Mouse (Mus musculus) gastrocnemius, postnatal 10 days (tissue): ENCODE measurements around the gene Erich2. TPM values are rescaled to one million over a fixed set of nuclear protein-coding genes. Genes with fewer than 3 reads are reported as not detected.

Experiments used
- DNase-seq: peaks from one replicate; pipeline ENCODE4 v3.0.0; 2021; ENCODE audit warnings: mixed read lengths
- long read RNA-seq, 2 experiments: library from polyadenylated mRNA; stranded (forward); transcript quantifications; one replicate each; pipeline ENCODE4 v2.0.0; 2021
- total RNA-seq, 2 experiments: library from RNA; stranded (reverse); gene quantifications; 2 replicates each; pipeline ENCODE4 v1.2.3; 2021

Erich2 gene
- total RNA-seq = not detected
- long read RNA-seq, experiment 1 = 0 reads
- long read RNA-seq, experiment 2 = 0 reads

GRCm38 (mm10) chr2:70508496-70508895 is at the start of gene Erich2:
TSS of gene Erich2 (plus strand) at chr2:70508819.
- no peak for DNase-seq

GRCm38 (mm10) chr2:70463606-70464005 is 45.0 kb upstream of the Erich2 start:
- DNase-seq = no peak

DNA sequence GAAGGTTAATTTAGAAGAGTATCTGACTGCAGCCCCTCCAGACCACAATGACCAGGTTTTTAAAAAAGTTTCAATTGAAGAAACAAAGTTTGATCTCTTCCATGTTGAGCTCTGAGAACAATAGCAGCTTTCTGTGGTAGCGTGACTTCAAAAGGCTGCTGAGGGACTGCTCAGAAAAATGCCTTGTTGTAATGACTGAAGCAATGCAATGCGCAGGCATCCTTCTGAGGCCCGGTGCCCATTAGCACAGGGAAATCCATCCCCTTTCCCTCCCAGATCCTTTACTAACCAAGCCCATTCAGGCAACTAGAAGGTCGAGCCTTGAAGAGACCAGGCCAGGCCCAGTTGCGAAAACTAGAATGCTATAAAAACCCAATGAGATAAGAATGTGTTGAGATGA is 37.5 kb upstream of the Erich2 start:
- DNase-seq = no peak

DNA sequence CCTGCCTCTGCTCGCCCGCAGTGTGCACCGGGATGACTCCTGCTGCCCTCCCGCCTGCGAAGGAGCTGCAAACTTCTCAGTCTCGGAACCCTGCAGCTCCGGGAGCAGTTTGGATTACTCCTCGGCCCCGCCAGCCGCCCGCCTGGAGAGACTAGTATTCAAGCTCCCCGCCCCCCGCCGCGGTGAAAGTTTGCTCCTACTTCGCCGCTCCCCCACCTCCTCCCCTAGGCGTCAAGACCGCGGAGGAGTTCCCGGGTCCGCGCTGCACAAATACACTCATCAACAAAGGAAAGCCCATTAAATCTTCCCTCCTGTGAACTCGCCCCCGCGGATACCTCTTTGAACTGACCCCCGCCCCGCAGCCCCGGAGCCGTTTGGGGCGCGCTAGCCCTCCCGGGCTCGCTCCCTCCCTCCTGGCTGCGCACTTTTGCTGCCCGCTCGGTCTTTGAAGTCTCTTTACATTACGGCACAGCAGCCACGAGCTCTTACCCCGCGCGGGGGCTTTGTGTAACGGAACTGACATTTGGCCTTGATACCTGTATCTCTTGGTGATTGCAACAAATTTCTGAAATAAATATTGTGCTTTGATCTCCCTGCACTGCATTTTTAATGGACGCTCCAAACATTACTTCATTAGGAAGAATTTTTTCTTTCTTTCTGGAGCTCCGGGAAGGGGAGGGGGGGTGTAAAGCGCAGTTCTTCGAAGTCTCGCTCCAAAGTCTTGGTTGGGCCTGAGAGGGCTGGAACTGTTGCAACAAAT is 36.6 kb upstream of the Erich2 start:
- peak; percentile 19 for DNase-seq

DNA sequence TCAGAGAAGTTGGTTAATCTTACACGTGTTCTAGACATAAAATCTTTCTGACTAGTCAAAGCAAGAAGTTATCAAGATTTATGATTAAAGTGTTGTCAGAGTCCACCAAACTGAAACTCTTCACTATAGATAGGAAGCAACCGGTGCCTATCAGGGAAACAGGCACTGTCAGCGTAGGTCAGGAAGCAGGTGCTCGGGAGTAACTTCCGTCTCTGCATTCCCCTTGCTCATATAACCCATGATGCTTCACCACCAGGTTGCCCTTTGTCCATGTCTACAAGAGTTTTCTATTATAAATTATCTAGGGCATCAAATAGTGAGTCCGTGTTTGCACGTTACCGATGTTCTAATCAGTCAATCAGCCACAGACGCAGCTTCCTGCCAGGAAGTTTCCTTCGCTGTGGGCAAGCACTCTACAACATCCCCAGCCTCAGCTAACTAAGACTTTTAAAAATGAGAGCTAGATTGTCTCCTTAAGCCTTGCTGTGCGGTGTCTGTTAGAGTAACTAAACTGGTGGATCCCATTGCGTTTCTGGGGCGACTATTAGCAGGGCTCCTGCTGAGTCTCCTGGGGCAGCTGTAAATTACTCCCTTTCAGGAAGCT is 10.8 kb upstream of the Erich2 start:
- DNase-seq = no peak

DNA sequence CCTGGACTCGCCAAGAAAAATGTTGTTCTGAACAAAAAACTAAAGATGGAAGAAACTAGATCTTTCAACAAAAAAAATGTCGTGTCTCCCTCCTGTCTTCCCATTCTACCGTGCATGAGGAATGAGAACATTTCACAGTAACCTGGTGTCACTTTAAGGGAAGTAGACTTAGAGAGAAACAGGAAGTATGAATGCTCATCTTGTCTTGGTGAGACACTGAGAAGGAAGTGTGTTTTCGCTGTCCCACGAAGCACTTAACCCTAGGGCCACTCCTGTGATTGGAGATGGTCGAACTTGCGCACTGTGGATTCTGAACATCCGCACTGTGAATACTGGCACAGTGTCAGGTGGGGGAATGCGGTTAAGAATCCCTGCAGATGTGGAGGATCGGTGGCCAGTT is 5.2 kb upstream of the Erich2 start:
- no peak for DNase-seq

GRCm38 (mm10) chr2:70505229-70505628 is 3.4 kb upstream of the Erich2 start:
- no peak for DNase-seq

- no peak for DNase-seq
Measured at GRCm38 (mm10) chr2:70505896-70506295, 2.7 kb upstream of the Erich2 start.

GRCm38 (mm10) chr2:70506372-70506771 is 2.2 kb upstream of the Erich2 start:
- no peak for DNase-seq

GRCm38 (mm10) chr2:70509021-70509632 is 508 bp downstream of the Erich2 start:
- peak; percentile 71 for DNase-seq

DNA sequence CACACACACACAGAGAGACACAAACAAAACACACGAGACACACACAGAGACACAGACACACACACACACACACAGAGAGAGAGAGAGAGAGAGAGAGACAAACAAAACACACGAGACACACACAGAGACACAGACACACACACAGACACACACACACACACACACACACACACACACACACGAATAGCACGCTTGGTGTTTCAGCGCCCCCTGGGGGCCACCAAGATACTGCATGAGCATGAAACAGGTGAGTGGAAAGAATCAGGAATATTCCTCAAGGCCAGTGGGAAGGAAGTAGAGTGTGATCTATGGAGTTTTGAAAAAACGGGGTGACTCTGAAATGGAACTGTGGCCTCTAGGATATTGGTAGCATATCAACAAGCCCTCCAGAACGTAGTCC is 29.7 kb downstream of the Erich2 start:
- peak; percentile 54 for DNase-seq

DNA sequence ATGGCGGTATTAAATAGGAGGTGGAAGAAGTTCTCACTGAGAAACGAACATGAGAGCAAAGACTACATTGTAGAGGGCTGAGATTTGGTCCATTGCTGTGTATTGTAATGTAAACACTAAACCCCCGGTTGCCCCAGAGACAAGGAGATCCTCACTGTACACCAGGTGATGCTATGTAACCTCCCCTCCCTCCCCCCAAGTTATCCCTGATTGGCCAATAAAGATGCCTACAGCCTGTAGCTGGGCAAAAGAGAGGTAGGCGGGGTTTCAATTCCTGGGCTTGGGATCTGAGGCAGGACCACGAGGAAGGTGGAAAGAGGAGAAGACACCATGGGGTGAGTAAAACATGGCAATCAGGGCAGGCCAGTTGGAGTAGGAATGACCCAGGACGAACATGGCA is 42.1 kb downstream of the Erich2 start:
- DNase-seq = no peak

DNA sequence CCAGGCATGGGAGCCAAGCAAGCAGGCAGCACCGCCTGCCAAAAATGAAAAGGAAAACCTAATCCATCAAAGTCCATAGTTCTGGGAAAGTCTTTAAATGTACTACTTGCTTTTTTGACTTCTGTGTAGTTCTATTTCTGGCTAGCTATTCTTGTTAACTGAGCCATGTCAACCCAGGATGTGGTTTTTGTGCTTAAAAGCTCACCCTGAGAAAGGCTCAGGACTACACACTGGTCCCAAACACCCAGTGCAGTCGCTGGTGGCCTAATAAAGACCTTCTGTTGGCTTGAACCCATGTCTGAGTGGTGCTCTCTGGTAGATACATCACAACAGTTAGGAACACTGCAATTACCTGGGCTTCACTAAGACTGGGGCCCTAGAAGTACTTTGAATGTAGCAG is 42.8 kb downstream of the Erich2 start:
- no peak for DNase-seq

DNA sequence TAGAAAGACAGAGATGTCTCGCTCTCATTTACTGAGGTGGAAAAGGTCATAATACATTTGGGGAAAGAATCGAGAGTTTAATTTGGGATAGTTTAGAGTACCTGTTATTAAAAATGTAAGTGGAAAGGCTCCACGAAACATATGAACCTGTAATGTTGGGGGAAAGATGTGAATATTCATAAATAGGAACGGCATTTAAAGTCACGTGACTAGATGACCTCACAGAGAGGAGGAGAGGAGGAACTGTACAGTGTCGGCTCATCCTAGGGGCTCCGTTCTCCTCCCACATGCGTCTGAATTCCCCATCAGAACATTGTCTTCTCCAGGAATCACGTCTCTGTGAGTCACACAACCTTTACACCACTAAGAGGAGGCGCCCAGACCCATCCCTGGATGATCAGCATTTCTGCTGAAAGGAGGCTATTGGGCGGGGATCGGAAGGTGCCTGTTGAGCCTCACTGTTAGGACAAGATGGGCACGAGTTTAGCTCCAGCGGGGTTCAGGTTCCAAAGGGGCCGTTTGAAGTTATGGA is 43.5 kb downstream of the Erich2 start:
- DNase-seq = no peak

DNA sequence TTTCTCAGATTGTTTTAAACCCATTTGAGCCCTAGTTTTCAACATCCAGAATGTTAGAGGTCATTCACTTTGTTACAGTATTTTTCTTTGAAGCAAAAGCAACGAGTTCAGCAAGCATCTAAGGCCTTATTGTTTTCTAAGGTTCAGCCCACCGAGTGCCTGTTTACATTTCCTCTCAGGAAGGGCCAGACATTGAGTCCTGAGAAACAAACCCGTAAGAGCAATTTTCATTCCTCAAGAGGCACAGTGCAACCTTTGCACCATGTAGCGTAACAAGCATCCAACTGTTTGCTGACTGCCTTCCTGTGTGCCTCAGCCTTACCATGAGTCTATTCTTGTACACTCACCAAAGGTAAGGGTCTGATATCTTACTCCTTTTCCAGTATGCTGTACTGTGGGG is 44.2 kb downstream of the Erich2 start, which contains the start of gene Gad1:
Gene Gad1 (plus strand): TSS at position 301 of the 400 bp plus-strand sequence.
- no peak for DNase-seq

DNA sequence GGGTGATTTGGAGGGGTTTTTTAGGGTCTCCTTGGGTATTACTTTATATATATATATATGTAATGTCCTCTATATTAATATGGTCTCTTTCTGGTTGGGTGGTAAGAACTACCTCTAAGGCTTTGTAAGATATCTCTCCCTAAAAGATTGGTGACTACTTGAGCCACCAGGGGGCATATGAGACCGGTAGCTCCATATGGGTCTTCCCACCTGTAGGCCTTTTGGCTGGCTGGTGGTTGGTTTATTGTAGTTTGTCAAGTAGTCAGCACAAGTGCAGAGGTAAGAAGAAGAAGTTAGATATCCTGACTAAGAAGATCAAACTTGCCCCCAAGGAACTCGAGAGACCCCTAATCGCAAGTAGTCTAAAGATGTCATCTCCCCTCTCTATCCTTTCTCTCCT is 45.2 kb downstream of the Erich2 start:
- no peak for DNase-seq

DNA sequence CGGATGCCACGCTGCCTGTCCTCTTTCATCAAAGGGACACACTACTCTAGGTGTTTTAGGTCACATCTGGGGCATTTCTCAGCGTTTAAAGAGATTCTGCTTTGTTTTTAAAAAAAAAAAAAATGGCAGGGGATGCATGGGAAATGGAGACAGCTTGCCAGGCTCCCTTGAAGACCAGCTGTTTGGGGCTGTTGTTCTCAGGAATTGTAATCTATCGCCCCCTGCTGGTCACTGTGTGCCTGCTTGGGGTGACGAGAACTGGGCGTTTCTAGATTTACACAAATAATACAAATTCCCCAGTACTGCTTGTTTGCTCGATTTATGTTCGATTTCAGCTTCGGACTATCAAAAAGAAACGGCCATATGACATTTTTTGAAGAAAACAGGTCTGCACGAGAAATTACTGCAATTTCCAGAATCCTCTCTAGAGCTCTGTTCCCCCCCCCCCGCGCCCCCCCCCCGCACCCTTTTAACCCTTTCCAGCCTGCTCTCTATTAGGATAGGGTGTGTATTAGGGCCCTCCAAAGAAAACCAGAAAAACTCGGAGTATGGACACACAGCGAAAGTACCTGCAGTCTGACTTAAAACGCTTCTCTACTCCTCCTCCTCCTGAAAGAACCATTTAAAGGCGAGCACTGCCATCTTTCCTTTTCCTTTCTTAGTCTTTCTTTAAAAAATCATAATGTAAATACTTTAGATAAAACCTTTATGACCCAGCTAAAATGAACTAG is 49.7 kb downstream of the Erich2 start:
- peak; percentile 70 for DNase-seq

- no peak for DNase-seq
Measured at GRCm38 (mm10) chr2:70558843-70559451, 50.3 kb downstream of the Erich2 start.

GRCm38 (mm10) chr2:70559520-70559919 is 50.9 kb downstream of the Erich2 start:
- DNase-seq = peak; percentile 63

GRCm38 (mm10) chr2:70561077-70561795 is 52.6 kb downstream of the Erich2 start:
- DNase-seq = peak; percentile 36

DNA sequence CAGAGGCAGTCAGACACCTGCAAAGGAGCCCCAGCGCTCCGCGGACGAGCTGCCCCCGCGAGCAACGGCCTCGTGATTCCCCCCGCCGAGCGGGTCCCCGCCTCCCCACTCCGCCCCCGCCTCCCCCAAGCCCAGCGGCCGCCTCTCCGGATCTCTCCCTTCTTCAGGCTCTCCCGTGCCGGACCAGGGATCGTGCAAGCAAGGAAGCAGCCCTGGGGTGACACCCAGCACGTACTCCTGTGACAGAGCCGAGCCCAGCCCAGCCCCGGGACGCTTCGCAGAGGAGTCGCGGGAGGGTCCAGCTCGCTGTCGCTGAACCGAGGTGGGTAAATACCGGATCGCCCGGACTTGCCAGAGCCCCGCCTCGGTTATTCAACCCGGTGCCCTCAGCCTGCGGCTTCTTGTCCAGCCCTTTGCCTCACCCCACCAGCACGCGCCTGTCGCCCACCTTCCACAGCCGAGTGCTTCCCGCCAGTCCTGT is 53.4 kb downstream of the Erich2 start:
- DNase-seq = no peak
